Mouse (Mus musculus) liver, postnatal 0 days (tissue): ENCODE data around the gene Tacc2.

ENCODE experiments used
- CTCF ChIP-seq: sonication (generic); IDR thresholded peaks from 2 replicates; pipeline ENCODE4 v1.5.1; 2016; ENCODE audit warnings: antibody characterized with exemption, low read depth
- EP300 ChIP-seq: IDR thresholded peaks from 2 replicates; pipeline ENCODE4 v1.6.1; 2016; ENCODE audit warnings: antibody characterized with exemption, low read depth, mild to moderate bottlenecking

DNA sequence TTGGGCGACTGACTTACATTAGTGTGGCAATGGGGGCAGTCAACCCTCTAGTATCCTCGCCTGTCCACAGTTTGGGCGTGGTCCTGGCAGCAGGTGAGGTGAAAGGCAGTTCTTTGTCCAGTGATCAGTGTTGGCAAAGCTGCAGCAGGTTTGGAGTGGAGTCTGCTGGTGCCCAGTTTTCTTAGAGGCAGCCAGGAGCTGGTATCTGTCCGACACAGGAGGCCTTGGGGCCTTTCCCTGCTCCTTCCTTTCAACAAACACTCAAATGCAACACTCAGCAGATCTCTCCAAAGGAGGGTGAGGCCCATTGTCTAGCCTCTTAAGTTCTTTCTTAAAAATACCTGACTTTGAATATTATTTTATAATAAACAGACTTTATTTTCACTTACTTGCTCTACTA is 18.6 kb upstream of the Tacc2 start:
- TF ChIP-seq CTCF (no peak), EP300 (no peak)
